Mouse (Mus musculus) erythroblast, embryonic 14.5 days (primary cell): ENCODE measurements around the gene Ctdspl.

ENCODE experiments used
- GATA1 ChIP-seq: IDR thresholded peaks from 2 replicates; pipeline ENCODE4 v1.6.1; 2012; ENCODE audit warnings: low read length, inconsistent platforms, mixed read lengths
- TAL1 ChIP-seq: IDR thresholded peaks from 3 replicates; pipeline ENCODE4 v1.6.1; 2012; ENCODE audit warnings: low read length, inconsistent platforms, mixed read lengths

- TF ChIP-seq GATA1 (no peak), TAL1 (no peak)
Measured at GRCm38 (mm10) chr9:119035836-119036235, 109.6 kb downstream of the Ctdspl start.
